Mouse (Mus musculus): ENCODE data around the gene Nadk2. TPM values are rescaled to one million over a fixed set of nuclear protein-coding genes. Genes with fewer than 3 reads are reported as not detected.

The Nadk2 gene
- polyA plus RNA-seq, 1 experiment from 2014 or later, result 35.9 TPM

- no peak for ATAC-seq
Measured at GRCm38 (mm10) chr15:9087895-9088682, 17.0 kb downstream of the Nadk2 start.

GRCm38 (mm10) chr15:9088683-9089072 lies 17.6 kb downstream of the Nadk2 start:
- ChIA-PET POLR2A (no interaction called here), CTCF (interaction anchor here (1.7 to 1.8 kb wide), 2 partner anchors 8 to 12 kb away, joined by 4 to 5 read pairs; no protein-coding TSS in a partner anchor)
- no peak for TF ChIP-seq CTCF (IDR thresholded peaks at IDR 0.05)
- no peak for ATAC-seq
- DNase-seq (ENCODE audit: low read depth, low spot score), result no peak
- in situ Hi-C loops (cut with MboI; ENCODE audit: low pct_unique_long_range_greater_than_20kb), result no loop called here
- H3K27me3 ChIP-seq, result no peaks in the 10 kb centered on the region

More at GRCm38 (mm10) chr15:9087895-9088682, 17.0 kb downstream of the Nadk2 start:
- H3K27me3 ChIP-seq, result no peaks in the 10 kb centered on the region
- in situ Hi-C loops (cut with MboI; ENCODE audit: low pct_unique_long_range_greater_than_20kb), result no loop called here
- no peak for DNase-seq (ENCODE audit: low read depth, low spot score)
- no peak for TF ChIP-seq CTCF (IDR thresholded peaks at IDR 0.05)
- POLR2A ChIA-PET, result no interaction called here
- CTCF ChIA-PET, result interaction anchor here (1.7 kb wide), 1 partner anchor 13 kb away, joined by 4 read pairs; no protein-coding TSS in a partner anchor

DNA sequence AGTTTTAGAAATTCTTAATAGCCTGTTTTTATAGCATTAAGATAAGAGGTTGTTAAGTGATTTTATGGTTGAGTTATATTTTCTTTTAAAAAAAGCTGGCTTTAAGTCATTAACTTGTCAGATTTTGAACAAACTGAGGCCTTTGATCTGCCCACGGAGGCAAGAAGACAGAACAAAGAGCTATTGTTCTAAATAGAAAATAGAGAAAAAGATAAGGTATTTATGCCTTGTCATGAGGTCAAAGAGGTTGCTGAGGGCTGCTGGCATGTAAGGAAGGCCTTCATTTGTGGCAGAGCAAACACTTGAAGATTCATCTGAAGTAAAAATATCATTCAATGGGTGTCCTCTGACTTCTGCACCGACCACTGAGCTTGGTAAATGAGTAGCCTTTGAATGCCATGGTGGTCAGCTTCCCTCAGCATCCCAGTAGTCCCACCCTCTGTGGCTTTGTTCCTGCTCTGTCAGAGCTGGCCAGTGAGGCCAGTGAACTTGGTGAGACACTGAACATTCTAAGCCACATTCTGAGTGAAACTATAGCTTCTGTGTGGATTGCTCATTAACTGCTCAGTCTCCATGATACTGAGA lies 18.2 kb downstream of the Nadk2 start:
- ATAC-seq (no peak), DNase-seq (ENCODE audit: low read depth, low spot score) (no peak)
- no peaks in the 10 kb centered on the region for H3K27me3 ChIP-seq
- ChIA-PET POLR2A (no interaction called here), CTCF (interaction anchor here (1.0 to 1.8 kb wide), 3 partner anchors 8 to 13 kb away, joined by 3 to 5 read pairs (median 4); no protein-coding TSS in a partner anchor)
- in situ Hi-C loops (cut with MboI; ENCODE audit: low pct_unique_long_range_greater_than_20kb), result no loop called here
- TF ChIP-seq CTCF (IDR thresholded peaks at IDR 0.05), result no peak

GRCm38 (mm10) chr15:9090662-9091061 lies 19.6 kb downstream of the Nadk2 start:
- no peaks in the 10 kb centered on the region for H3K27me3 ChIP-seq
- TF ChIP-seq CTCF (IDR thresholded peaks at IDR 0.05), result no peak
- no peak for ATAC-seq
- in situ Hi-C loops (cut with MboI; ENCODE audit: low pct_unique_long_range_greater_than_20kb), result no loop called here
- ChIA-PET CTCF (no interaction called here), POLR2A (no interaction called here)
- no peak for DNase-seq (ENCODE audit: low read depth, low spot score)

GRCm38 (mm10) chr15:9093598-9094365 lies 22.7 kb downstream of the Nadk2 start:
- POLR2A ChIA-PET, result no interaction called here
- in situ Hi-C loops (cut with MboI; ENCODE audit: low pct_unique_long_range_greater_than_20kb), result no loop called here
- CTCF ChIA-PET, result no interaction called here
- no peaks in the 10 kb centered on the region for H3K27me3 ChIP-seq
- DNase-seq (ENCODE audit: low read depth, low spot score) (no peak), ATAC-seq (no peak)
- no peak for TF ChIP-seq CTCF (IDR thresholded peaks at IDR 0.05)

DNA sequence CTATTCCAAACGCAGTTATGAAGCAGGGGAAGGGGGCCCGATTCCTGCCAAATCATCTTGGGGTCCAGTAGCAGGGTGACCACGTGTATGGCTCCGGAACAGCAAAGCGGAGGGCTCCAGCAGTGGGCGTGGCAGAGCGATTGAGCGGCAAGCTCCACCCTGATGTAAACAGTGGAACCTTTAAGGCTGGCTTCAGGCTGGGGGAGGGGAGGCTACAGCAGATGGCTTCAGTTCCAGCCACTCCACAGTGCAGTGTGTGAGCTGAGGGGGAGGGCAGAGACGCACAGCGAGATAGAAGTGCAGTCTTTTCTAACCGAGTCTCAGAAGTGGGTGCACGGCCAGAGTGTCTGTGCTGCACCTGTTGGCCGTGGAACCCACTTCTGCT lies 23.3 kb downstream of the Nadk2 start:
- POLR2A ChIA-PET, result no interaction called here
- ATAC-seq, result no peak
- DNase-seq (ENCODE audit: low read depth, low spot score), result no peak
- no peaks in the 10 kb centered on the region for H3K27me3 ChIP-seq
- in situ Hi-C loops (cut with MboI; ENCODE audit: low pct_unique_long_range_greater_than_20kb), result no loop called here
- TF ChIP-seq CTCF (IDR thresholded peaks at IDR 0.05), result no peak
- CTCF ChIA-PET, result no interaction called here

- no peaks in the 10 kb centered on the region for H3K27me3 ChIP-seq
- DNase-seq (ENCODE audit: low read depth, low spot score) (no peak), ATAC-seq (no peak)
- CTCF ChIA-PET, result no interaction called here
- in situ Hi-C loops (cut with MboI; ENCODE audit: low pct_unique_long_range_greater_than_20kb), result no loop called here
- POLR2A ChIA-PET, result no interaction called here
- TF ChIP-seq CTCF (IDR thresholded peaks at IDR 0.05), result no peak
Measured at GRCm38 (mm10) chr15:9096865-9097264, 25.8 kb downstream of the Nadk2 start.

DNA sequence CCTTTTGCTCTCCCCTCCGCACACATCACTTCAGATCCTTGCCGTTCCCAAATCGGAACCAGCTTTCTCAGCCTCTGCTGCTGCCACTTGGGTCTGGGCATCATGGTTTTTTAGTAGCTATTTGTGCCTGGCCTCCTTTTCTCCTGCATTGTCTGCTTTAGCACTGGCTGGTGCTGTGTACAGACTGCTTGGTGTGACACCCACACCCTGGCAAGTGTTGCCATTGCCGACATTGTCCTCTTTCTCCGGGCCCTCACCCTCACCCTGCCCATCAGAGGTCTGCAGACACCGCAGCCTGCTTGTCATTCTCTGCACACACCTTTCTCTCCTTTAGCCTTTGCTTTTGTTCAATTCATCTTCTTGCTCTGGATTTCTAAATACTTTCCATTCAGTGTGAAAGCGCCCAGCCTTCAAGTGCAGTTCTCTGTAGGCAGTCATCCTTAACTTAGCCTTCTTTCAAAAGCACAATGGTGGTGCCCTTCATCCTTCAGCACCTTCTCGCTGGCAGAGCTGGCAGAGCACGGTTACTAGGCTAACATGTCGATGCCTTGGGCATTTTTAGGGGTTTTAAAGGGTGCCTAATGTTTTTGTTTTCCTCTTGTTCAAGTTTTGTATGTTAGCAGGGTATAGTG lies 29.5 kb downstream of the Nadk2 start:
- in situ Hi-C loops (cut with MboI; ENCODE audit: low pct_unique_long_range_greater_than_20kb), result no loop called here

GRCm38 (mm10) chr15:9106303-9107074 lies 35.4 kb downstream of the Nadk2 start:
- no peaks in the 10 kb centered on the region for H3K27me3 ChIP-seq
- in situ Hi-C loops (cut with MboI; ENCODE audit: low pct_unique_long_range_greater_than_20kb), result no loop called here
- TF ChIP-seq CTCF (IDR thresholded peaks at IDR 0.05), result no peak
- CTCF ChIA-PET, result no interaction called here
- POLR2A ChIA-PET, result interaction anchor here (1.2 kb wide), 1 partner anchor 28 kb away, joined by 3 read pairs; no protein-coding TSS in a partner anchor
- ATAC-seq (peak; percentile 31), DNase-seq (ENCODE audit: low read depth, low spot score) (no peak)

More for the DNA sequence above, 29.5 kb downstream of the Nadk2 start:
- no peaks in the 10 kb centered on the region for H3K27me3 ChIP-seq
- ChIA-PET POLR2A (no interaction called here), CTCF (interaction anchor here (1.5 to 1.8 kb wide), 2 partner anchors 12 to 13 kb away, joined by 3 to 4 read pairs; no protein-coding TSS in a partner anchor)
- no peak for ATAC-seq
- TF ChIP-seq CTCF (IDR thresholded peaks at IDR 0.05), result no peak
- no peak for DNase-seq (ENCODE audit: low read depth, low spot score)

Measured in Patski (cell line).